Mouse (Mus musculus) megakaryocyte, embryonic 14.5 days (primary cell): ENCODE results near the gene Gm8332. TPM values are rescaled to one million over a fixed set of nuclear protein-coding genes. Genes with fewer than 3 reads are reported as not detected.

ENCODE experiments used
- H3K27me3 ChIP-seq: replicated peaks from 2 replicates; pipeline ENCODE3; 2012; ENCODE audit warnings: inconsistent platforms
- H3K36me3 ChIP-seq: replicated peaks from 2 replicates; pipeline ENCODE3; 2012; ENCODE audit warnings: low read length, inconsistent platforms, mixed read lengths
- H3K4me1 ChIP-seq: 2 replicates; pipeline ENCODE4 v1.6.1; 2012; ENCODE audit warnings: inconsistent platforms
- H3K4me3 ChIP-seq: replicated peaks from 2 replicates; pipeline ENCODE3; 2012; ENCODE audit warnings: moderate library complexity, mild to moderate bottlenecking, inconsistent platforms
- H3K9me3 ChIP-seq: 2 replicates; pipeline ENCODE4 v1.6.1; 2012; ENCODE audit warnings: inconsistent platforms
- FLI1 ChIP-seq: IDR thresholded peaks from 2 replicates; pipeline ENCODE4 v1.6.1; 2012; ENCODE audit warnings: low read length, inconsistent platforms, mixed read lengths
- GATA1 ChIP-seq: IDR thresholded peaks from 3 replicates; pipeline ENCODE4 v1.6.1; 2012; ENCODE audit warnings: mixed read lengths, low read length, inconsistent platforms, borderline replicate concordance
- polyA plus RNA-seq: library from polyadenylated mRNA; stranded (reverse); fragments of >175 nt; gene quantifications from 2 replicates; pipeline ENCODE4 v1.2.3, GENCODE M21; 2012; ENCODE audit warnings: low replicate concordance; ENCODE audit not compliant: insufficient read depth

Gm8332 gene
- polyA plus RNA-seq, 1 experiment = not detected

DNA sequence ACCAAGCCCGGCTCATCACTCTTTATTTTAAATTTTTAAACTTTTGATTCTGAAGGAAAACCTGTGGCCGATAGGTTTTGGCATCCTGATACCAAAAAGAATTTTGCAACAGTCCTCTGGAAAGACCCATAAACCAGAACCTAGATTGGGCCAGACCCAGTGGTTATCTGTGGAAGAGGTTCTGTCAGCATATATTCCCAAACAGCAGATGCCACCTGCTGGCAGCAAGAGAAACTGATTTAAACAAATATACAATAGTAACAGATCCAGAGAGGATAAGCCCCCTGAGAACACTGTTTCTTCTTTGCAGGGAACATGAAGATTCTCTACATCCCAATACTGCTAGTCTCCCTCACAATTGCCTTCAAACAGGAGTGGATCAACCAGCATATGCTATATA is 47.0 kb downstream of the Gm8332 start:
- H3K4me3 ChIP-seq = no peak overlapping the region

More for the DNA sequence above, 47.0 kb downstream of the Gm8332 start:
- no peaks in the 10 kb centered on the region for H3K36me3 ChIP-seq
- H3K4me1 ChIP-seq = no peaks in the 10 kb centered on the region
- H3K9me3 ChIP-seq = peaks cover 3% of the 10 kb centered on the region; the same call in 1 of the 2 replicates
- no peak for TF ChIP-seq GATA1
- no peak for TF ChIP-seq FLI1
- H3K27me3 ChIP-seq = no peaks in the 10 kb centered on the region

Other genes starting within 250 kb of the Gm8332 start
- not detected in 2 replicates for gene Gm2075, start 238.3 kb downstream of the Gm8332 start, polyA plus RNA-seq
- not detected in 2 replicates for gene Gm6803, start 231.3 kb downstream of the Gm8332 start, polyA plus RNA-seq
- gene Gm2056, start 223.1 kb downstream of the Gm8332 start, polyA plus RNA-seq = not detected in 2 replicates
- gene Gm16368, start 166.4 kb downstream of the Gm8332 start, polyA plus RNA-seq = not detected in 2 replicates
- not detected in 2 replicates for gene Gm10436, start 68.0 kb downstream of the Gm8332 start, polyA plus RNA-seq
- gene Gm5662, start 24.4 kb upstream of the Gm8332 start, polyA plus RNA-seq = not detected in 2 replicates
- not detected in 2 replicates for gene Gm5039, start 73.9 kb upstream of the Gm8332 start, polyA plus RNA-seq
- gene Adck1, start 110.5 kb upstream of the Gm8332 start, polyA plus RNA-seq = 3.6 and 7.9 TPM in 2 replicates